Mouse (Mus musculus): ENCODE data around the gene Epha7. TPM values are rescaled to one million over a fixed set of nuclear protein-coding genes. Genes with fewer than 3 reads are reported as not detected.

Epha7 gene
- polyA plus RNA-seq, 1 experiment from 2014 or later = 6.0 TPM

- Histone ChIP-seq H3K36me3 (no peaks in the 10 kb centered on the region), H3K9ac (no peak overlapping the region), H3K27ac (no peak overlapping the region), H3K9me3 (replicated peaks) (no peaks in the 10 kb centered on the region), H3K27me3 (replicated peaks) (no peaks in the 10 kb centered on the region), H3K4me1 (no peaks in the 10 kb centered on the region), H3K4me3 (no peak overlapping the region), H3K4me2 (no peak overlapping the region)
- WGBS (ENCODE audit: insufficient replicate concordance) = 74% methylated on average over 2 of the region's 2 CpGs
- ATAC-seq = no peak
These were observed 94.1 kb downstream of the Epha7 start for GRCm38 (mm10) chr4:28906985-28907384.

DNA sequence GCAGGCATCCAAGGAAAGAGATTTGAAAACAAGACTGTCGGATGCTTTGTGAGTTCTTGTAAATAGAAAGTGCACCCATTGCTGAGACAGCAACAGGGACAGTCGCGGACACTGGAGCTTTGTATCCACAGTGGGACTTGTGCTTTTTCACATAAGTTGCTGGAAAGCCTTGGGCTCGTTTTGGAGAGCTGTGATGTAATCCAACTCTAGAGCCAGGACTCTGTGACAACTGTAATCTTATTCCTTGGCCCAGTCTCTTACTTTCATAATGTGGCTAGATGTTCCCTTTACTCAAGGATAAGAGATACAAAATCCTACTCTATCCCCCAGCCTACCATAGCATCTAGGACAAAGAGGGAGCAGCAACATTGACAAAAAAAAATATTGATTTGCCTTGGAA is 97.2 kb downstream of the Epha7 start:
- Histone ChIP-seq H3K4me1 (no peaks in the 10 kb centered on the region), H3K36me3 (no peaks in the 10 kb centered on the region), H3K27me3 (replicated peaks) (no peaks in the 10 kb centered on the region), H3K9me3 (replicated peaks) (no peaks in the 10 kb centered on the region), H3K9ac (no peak overlapping the region), H3K4me3 (no peak overlapping the region), H3K4me2 (no peak overlapping the region), H3K27ac (no peak overlapping the region)
- WGBS (ENCODE audit: insufficient replicate concordance) = 60% methylated on average over 4 of the region's 4 CpGs
- no peak for ATAC-seq

DNA sequence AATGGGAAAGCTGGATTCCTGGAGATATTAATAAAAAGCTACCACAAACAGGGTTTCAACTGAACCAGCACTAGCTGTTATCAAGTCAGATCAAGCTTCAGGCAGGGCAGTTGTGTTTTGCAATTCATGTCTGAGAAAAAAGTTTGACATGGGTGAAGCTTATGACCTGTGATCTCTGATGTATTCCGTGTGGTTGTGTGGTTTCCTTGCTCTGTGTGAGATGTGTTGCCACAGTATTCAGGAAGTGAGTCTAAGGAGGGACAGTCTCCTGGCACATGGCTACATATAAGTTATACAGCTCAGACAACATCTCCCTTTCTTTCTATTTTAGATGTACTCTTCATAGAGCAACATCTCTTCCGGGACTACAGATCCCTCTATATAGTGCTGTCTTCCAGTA is 99.1 kb downstream of the Epha7 start:
- ATAC-seq = no peak
- Histone ChIP-seq H3K27me3 (replicated peaks) (no peaks in the 10 kb centered on the region), H3K4me3 (no peak overlapping the region), H3K27ac (no peak overlapping the region), H3K4me1 (no peaks in the 10 kb centered on the region), H3K9me3 (replicated peaks) (no peaks in the 10 kb centered on the region), H3K9ac (no peak overlapping the region), H3K4me2 (no peak overlapping the region), H3K36me3 (no peaks in the 10 kb centered on the region)
- WGBS (ENCODE audit: insufficient replicate concordance) = 41% methylated on average over 2 of the region's 2 CpGs

GRCm38 (mm10) chr4:28913613-28914012 is 100.7 kb downstream of the Epha7 start:
- no peaks in the 10 kb centered on the region for H3K36me3 ChIP-seq
- H3K27ac ChIP-seq = no peak overlapping the region
- H3K27me3 ChIP-seq (replicated peaks) = no peaks in the 10 kb centered on the region
- H3K4me1 ChIP-seq = no peaks in the 10 kb centered on the region
- WGBS (ENCODE audit: insufficient replicate concordance) = 59% methylated on average over 2 of the region's 2 CpGs
- H3K9ac ChIP-seq = no peak overlapping the region
- no peak for ATAC-seq
- H3K9me3 ChIP-seq (replicated peaks) = no peaks in the 10 kb centered on the region
- H3K4me2 ChIP-seq = no peak overlapping the region
- H3K4me3 ChIP-seq = no peak overlapping the region

DNA sequence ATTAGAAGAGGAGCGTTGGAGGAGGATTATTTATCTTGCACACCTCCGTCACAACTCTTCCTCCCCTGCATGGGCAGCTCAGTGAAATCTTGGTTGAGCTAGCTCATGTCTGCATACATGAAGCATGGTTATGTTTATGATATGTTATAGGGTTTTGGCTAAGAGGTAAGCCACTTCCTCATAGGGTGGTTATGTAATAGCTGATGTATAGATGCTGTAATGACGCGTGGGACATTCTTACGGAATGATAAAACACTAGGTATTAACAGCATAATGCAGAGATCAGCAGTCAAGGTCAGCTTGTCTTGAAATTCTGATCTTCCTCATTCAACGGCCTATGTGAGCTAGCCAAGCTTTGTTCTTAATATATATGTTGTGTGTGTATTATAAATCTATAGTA is 107.7 kb downstream of the Epha7 start:
- no peak overlapping the region for H3K4me3 ChIP-seq
- no peak overlapping the region for H3K27ac ChIP-seq
- ATAC-seq = no peak
- H3K27me3 ChIP-seq (replicated peaks) = no peaks in the 10 kb centered on the region
- H3K36me3 ChIP-seq = no peaks in the 10 kb centered on the region
- WGBS (ENCODE audit: insufficient replicate concordance) = 73% methylated on average over 6 of the region's 6 CpGs
- H3K9ac ChIP-seq = no peak overlapping the region
- no peaks in the 10 kb centered on the region for H3K9me3 ChIP-seq (replicated peaks)
- no peak overlapping the region for H3K4me2 ChIP-seq
- H3K4me1 ChIP-seq = no peaks in the 10 kb centered on the region

- WGBS (ENCODE audit: insufficient replicate concordance) = 64% methylated on average over 4 of the region's 4 CpGs
- ATAC-seq = no peak
- H3K27ac ChIP-seq = no peak overlapping the region
These were observed 113.1 kb downstream of the Epha7 start for GRCm38 (mm10) chr4:28926072-28926471.

DNA sequence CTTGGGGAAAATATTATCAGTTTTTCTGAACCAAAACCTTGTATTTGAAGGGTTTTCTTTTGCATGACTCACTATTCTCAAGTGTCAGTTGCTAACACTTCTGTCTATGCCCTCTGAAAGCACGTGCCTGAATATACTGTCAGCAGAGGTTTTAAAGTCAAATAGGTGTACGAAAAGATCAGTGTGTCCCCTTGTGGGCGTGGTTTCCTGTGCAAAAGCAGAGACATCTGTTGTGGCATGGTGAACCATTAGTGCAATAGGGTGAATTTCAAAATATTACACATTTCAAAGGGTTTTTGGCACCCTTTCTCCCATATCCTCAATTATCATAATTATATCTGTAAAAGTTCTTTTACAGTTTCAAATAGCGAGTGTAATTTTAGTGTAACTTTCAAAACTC is 120.5 kb downstream of the Epha7 start:
- Histone ChIP-seq H3K27ac (no peak overlapping the region), H3K27me3 (replicated peaks) (no peaks in the 10 kb centered on the region), H3K36me3 (no peaks in the 10 kb centered on the region), H3K4me1 (no peaks in the 10 kb centered on the region), H3K4me3 (no peak overlapping the region), H3K9me3 (replicated peaks) (no peaks in the 10 kb centered on the region), H3K9ac (no peak overlapping the region), H3K4me2 (no peak overlapping the region)
- WGBS (ENCODE audit: insufficient replicate concordance) = 61% methylated on average over 4 of the region's 4 CpGs
- no peak for ATAC-seq

More at GRCm38 (mm10) chr4:28926072-28926471, 113.1 kb downstream of the Epha7 start:
- Histone ChIP-seq H3K9ac (no peak overlapping the region), H3K4me1 (no peaks in the 10 kb centered on the region), H3K4me2 (no peak overlapping the region), H3K9me3 (replicated peaks) (no peaks in the 10 kb centered on the region), H3K36me3 (no peaks in the 10 kb centered on the region), H3K27me3 (replicated peaks) (no peaks in the 10 kb centered on the region), H3K4me3 (no peak overlapping the region)

DNA sequence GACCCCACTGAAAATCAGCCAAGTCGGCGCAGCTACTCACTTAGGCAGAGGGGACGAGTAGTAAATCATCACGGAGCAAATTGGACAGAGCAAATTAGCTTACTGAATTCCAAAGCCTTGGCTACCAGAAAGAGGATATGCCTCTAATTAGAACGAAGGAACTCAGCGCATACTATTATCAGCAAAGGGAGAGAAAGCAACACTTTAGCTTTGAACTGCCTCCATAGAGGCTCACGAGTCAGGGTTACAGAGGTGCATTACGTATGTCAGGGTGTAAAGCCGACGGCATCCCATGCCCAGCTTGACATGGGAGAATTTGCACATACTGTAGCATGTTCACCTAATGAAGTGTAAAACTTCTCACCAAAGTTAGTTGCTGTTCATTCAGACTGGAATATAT is 121.9 kb downstream of the Epha7 start:
- H3K4me3 ChIP-seq = no peak overlapping the region
- no peak for ATAC-seq
- no peaks in the 10 kb centered on the region for H3K4me1 ChIP-seq
- H3K4me2 ChIP-seq = no peak overlapping the region
- 78% methylated on average over 10 of the region's 10 CpGs for WGBS (ENCODE audit: insufficient replicate concordance)
- H3K27ac ChIP-seq = no peak overlapping the region
- no peaks in the 10 kb centered on the region for H3K36me3 ChIP-seq
- H3K9me3 ChIP-seq (replicated peaks) = no peaks in the 10 kb centered on the region
- H3K9ac ChIP-seq = no peak overlapping the region
- no peaks in the 10 kb centered on the region for H3K27me3 ChIP-seq (replicated peaks)

DNA sequence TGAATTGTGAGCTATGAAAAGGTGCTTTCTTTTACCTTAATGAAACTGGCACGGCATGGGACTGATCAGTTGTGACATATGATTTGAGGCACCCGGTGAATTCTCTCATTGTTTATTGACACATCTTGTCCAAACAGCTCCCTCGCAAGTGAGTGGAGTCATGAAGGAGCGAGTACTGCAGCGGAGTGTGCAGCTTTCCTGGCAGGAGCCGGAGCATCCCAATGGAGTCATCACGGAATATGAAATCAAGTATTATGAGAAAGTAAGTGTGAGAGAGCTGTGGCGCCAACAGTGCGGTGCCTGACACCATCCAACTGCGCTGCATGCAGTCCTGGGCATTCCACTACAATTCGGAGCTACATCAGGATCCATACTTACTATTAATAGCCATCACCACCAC is 122.6 kb downstream of the Epha7 start:
- Histone ChIP-seq H3K27me3 (replicated peaks) (no peaks in the 10 kb centered on the region), H3K4me3 (no peak overlapping the region), H3K36me3 (no peaks in the 10 kb centered on the region), H3K9ac (no peak overlapping the region), H3K27ac (no peak overlapping the region), H3K4me1 (no peaks in the 10 kb centered on the region), H3K4me2 (no peak overlapping the region), H3K9me3 (replicated peaks) (no peaks in the 10 kb centered on the region)
- WGBS (ENCODE audit: insufficient replicate concordance) = 82% methylated on average over 11 of the region's 11 CpGs
- no peak for ATAC-seq

GRCm38 (mm10) chr4:28940710-28941109 is 127.8 kb downstream of the Epha7 start:
- H3K4me2 ChIP-seq = no peak overlapping the region
- H3K27ac ChIP-seq = no peak overlapping the region
- no peaks in the 10 kb centered on the region for H3K9me3 ChIP-seq (replicated peaks)
- no peak overlapping the region for H3K4me3 ChIP-seq
- H3K27me3 ChIP-seq (replicated peaks) = no peaks in the 10 kb centered on the region
- H3K9ac ChIP-seq = no peak overlapping the region
- no peaks in the 10 kb centered on the region for H3K36me3 ChIP-seq
- ATAC-seq = no peak
- 81% methylated on average over 2 of the region's 2 CpGs for WGBS (ENCODE audit: insufficient replicate concordance)
- H3K4me1 ChIP-seq = no peaks in the 10 kb centered on the region

DNA sequence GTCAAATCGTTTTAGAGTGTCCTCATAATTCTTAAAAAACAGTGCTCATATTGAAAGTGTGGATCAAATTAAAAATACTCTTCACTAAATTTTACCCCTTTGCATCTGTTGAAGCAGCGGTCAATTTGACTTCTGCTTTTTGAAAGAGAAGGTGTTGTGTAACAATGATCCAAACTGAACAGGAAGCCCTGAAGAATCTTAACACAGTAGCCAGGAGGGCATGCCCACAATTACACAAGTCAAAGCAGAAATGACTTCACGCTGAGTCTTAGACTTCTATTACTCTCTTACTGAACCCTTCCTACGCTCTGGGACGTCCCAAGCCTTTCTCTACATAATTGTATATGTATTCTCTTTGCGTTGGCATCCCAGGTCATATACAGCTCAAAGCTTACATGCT is 131.3 kb downstream of the Epha7 start:
- Histone ChIP-seq H3K9ac (no peak overlapping the region), H3K4me1 (no peaks in the 10 kb centered on the region), H3K27ac (no peak overlapping the region), H3K9me3 (replicated peaks) (no peaks in the 10 kb centered on the region), H3K4me2 (no peak overlapping the region), H3K4me3 (no peak overlapping the region), H3K27me3 (replicated peaks) (no peaks in the 10 kb centered on the region), H3K36me3 (no peaks in the 10 kb centered on the region)
- 41% methylated on average over 6 of the region's 6 CpGs for WGBS (ENCODE audit: insufficient replicate concordance)
- no peak for ATAC-seq

- H3K4me3 ChIP-seq = no peak overlapping the region
- H3K27ac ChIP-seq = no peak overlapping the region
- H3K4me2 ChIP-seq = no peak overlapping the region
- WGBS (ENCODE audit: insufficient replicate concordance) = 79% methylated on average over 9 of the region's 9 CpGs
- H3K36me3 ChIP-seq = no peaks in the 10 kb centered on the region
- no peaks in the 10 kb centered on the region for H3K9me3 ChIP-seq (replicated peaks)
- no peaks in the 10 kb centered on the region for H3K4me1 ChIP-seq
- no peak overlapping the region for H3K9ac ChIP-seq
- no peak for ATAC-seq
- no peaks in the 10 kb centered on the region for H3K27me3 ChIP-seq (replicated peaks)
These were observed 148.1 kb downstream of the Epha7 start for GRCm38 (mm10) chr4:28960889-28961560.
